Mouse (Mus musculus) liver, embryonic 16.5 days (tissue): ENCODE data around the gene Erich6b. TPM values are rescaled to one million over a fixed set of nuclear protein-coding genes. Genes with fewer than 3 reads are reported as not detected.

Experiments
- ATAC-seq: fragments of 200-750 bp; cut with Nextera tagmentation; 2 replicates; pipeline ENCODE4 v1.8.0; 2017; ENCODE audit warnings: low read depth, mild to moderate bottlenecking, moderate number of reproducible peaks, moderate library complexity
- H3K27ac ChIP-seq: fragments of 300-500 bp; sonication (generic); 2 replicates; pipeline ENCODE4 v1.5.1; 2014; ENCODE audit warnings: mild to moderate bottlenecking, low read length
- H3K27me3 ChIP-seq: fragments of 300-500 bp; sonication (generic); 2 replicates; pipeline ENCODE4 v1.6.1; 2014; ENCODE audit warnings: low read depth, low read length, mixed read lengths; ENCODE audit not compliant: control insufficient read depth, insufficient read depth
- H3K36me3 ChIP-seq: fragments of 300-500 bp; sonication (generic); 2 replicates; pipeline ENCODE4 v1.6.1; 2014; ENCODE audit warnings: mild to moderate bottlenecking; ENCODE audit not compliant: control insufficient read depth, insufficient read depth
- H3K4me1 ChIP-seq: fragments of 300-500 bp; sonication (generic); 2 replicates; pipeline ENCODE4 v1.6.1; 2014; ENCODE audit warnings: low read depth, low read length, mixed read lengths; ENCODE audit not compliant: control insufficient read depth
- H3K4me2 ChIP-seq: fragments of 300-500 bp; sonication (generic); 2 replicates; pipeline ENCODE4 v1.6.1; 2014; ENCODE audit warnings: low read depth, low read length, mixed read lengths
- H3K4me3 ChIP-seq: fragments of 300-500 bp; sonication (generic); 2 replicates; pipeline ENCODE4 v1.5.1; 2014; ENCODE audit warnings: low read depth, mild to moderate bottlenecking, low read length
- H3K9ac ChIP-seq: fragments of 300-500 bp; sonication (generic); 2 replicates; pipeline ENCODE4 v1.6.1; 2014; ENCODE audit warnings: low read depth, low read length
- H3K9me3 ChIP-seq: fragments of 300-500 bp; sonication (generic); replicated peaks from 2 replicates; pipeline ENCODE4 v1.6.1; 2016; ENCODE audit warnings: low read length; ENCODE audit not compliant: control insufficient read depth
- WGBS: fragments of 180-500 bp; shearing (Covaris S2); extraction: QIAGEN DNeasy Blood & Tissue Kit; methylation state at CpG from one replicate; pipeline ENCODE4 v1.1.7; 2014; ENCODE audit not compliant: insufficient replicate concordance; 5-methylcytosine and 5-hydroxymethylcytosine counted together
- polyA plus RNA-seq: library from polyadenylated mRNA; unstranded; fragments of >200 nt; fragmentation: Nextera tagmentation; extraction: Ambion mirVana; gene quantifications from 2 replicates; pipeline ENCODE4 v1.2.1, GENCODE M21; 2015

The Erich6b gene
- not detected in 2 replicates for polyA plus RNA-seq

DNA sequence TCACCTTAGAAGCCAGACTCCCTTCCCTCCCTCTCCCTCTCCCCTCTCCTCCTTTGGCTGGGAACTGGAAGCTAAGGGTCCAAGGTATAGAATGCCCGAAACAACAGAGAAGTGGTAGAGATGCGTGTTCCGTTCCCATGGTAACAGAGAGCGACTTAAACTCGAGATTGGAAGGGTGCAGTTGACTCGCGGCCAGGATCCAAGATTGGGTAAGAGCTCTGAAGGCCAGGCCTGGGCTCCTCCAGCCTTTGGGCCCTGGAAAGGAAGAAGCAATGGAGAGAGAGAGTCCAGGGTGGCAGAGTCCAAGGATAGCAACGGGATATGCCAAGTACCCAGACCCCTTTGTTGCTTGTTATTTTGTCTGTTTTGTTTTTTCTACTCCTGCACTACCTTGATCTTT, at the start of gene Erich6b:
Gene Erich6b (plus strand): TSS at position 180 of the 400 bp plus-strand sequence.
- Histone ChIP-seq H3K4me2 (no peak within 1 kb of the TSS), H3K36me3 (no peaks in the 10 kb centered on the region), H3K27me3 (no peaks in the 10 kb centered on the region), H3K9ac (no peak within 1 kb of the TSS), H3K9me3 (no peaks in the 10 kb centered on the region), H3K4me1 (no peaks in the 10 kb centered on the region), H3K27ac (no peak within 1 kb of the TSS), H3K4me3 (no peak within 1 kb of the TSS)
- WGBS, result 74% methylated on average over 8 of the region's 8 CpGs
- ATAC-seq, result no peak

DNA sequence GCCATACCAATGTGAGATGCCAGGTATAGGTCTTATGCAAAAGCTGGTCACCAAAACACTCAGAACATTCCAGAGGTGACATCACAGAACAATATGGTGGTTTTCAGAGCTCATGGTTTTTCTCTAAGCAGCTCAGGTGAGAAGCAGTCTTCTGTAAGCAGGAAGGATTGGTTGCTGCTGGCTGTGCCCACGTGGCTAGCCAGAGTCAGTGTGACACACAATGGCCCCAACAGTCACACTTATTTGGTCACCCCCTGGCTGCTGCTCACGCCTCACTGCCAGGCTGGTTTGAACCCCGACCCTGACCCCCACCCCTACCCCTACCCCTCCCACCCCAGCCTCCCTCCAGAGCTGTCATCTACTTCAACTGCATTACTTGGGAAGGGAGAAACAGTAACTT, 49.1 kb upstream of the Erich6b start, which contains the start of gene Spert:
Gene Spert (minus strand): TSS at position 139 of the 400 bp plus-strand sequence.
- ATAC-seq, result no peak
- Histone ChIP-seq H3K4me2 (no peak within 1 kb of the TSS), H3K27ac (no peak within 1 kb of the TSS), H3K9ac (no peak within 1 kb of the TSS), H3K27me3 (no peaks in the 10 kb centered on the region), H3K9me3 (no peaks in the 10 kb centered on the region), H3K4me3 (no peak within 1 kb of the TSS), H3K4me1 (no peaks in the 10 kb centered on the region), H3K36me3 (no peaks in the 10 kb centered on the region)
- WGBS, result 31% methylated on average over 3 of the region's 3 CpGs

DNA sequence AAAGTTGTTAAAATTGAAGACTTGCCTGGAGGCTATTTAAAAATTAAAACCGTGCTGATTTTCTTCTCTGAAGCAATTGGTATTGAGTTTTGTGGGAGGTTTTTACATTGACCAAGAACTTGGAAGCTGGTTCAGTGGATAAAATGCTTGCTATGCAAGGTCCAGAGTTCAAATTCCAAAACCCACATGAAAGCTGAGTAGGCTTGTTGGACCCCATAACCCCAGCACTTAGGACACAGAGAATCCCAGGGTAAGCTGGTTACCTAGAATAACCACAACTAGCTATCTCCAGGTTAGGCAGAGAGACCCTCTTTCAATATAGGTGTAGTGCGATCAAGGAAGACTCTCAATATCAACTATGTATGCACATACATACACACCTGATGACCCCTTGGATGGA, 32.9 kb upstream of the Erich6b start:
- H3K36me3 ChIP-seq, result no peaks in the 10 kb centered on the region
- 64% methylated on average over 2 of the region's 2 CpGs for WGBS
- H3K4me1 ChIP-seq, result no peaks in the 10 kb centered on the region
- H3K27ac ChIP-seq, result no peak overlapping the region
- H3K27me3 ChIP-seq, result no peaks in the 10 kb centered on the region
- no peak overlapping the region for H3K4me2 ChIP-seq
- no peak overlapping the region for H3K4me3 ChIP-seq
- ATAC-seq, result no peak
- H3K9ac ChIP-seq, result no peak overlapping the region
- H3K9me3 ChIP-seq, result no peaks in the 10 kb centered on the region

DNA sequence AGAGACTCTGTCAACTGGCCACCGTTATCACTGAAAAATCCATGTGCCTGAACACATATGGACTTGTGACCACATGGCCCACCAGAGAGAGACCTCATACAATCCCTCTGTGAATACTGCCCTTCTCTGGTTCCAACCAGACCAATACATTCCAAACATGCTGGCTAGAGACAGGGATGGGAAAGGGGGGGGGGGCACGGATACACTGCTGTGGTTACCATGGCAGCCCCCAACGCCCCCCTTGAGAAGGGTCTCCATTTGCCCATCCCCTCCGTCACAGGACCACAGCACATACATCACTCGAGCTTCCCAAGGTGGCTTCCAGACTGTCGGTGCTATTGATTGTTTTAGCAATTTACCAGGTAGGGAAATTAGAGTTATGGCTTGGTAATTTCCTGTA, 25.7 kb upstream of the Erich6b start:
- 59% methylated on average over 6 of the region's 6 CpGs for WGBS
- H3K27ac ChIP-seq, result no peak overlapping the region

DNA sequence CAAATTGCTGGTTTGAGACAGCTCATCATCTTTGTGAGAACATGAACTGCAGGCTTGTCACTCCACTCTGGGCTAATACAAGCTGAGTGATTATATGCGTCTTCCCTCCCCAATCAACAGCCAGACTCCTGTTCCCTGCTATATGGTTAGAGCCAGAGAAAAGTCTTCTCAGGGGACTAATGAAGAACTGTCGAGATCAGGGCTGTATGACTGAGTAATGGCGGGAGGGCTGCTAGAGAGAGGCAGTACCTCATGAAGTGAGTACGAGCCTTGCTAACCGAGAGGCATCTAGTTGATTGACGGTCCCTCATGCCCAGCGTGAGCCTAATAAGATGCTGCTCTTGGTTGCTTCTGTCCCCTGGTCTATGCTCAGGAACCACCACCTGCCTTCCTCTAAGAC, 19.1 kb upstream of the Erich6b start:
- H3K27ac ChIP-seq, result no peak overlapping the region
- no peaks in the 10 kb centered on the region for H3K9me3 ChIP-seq
- no peaks in the 10 kb centered on the region for H3K36me3 ChIP-seq
- H3K9ac ChIP-seq, result no peak overlapping the region
- H3K27me3 ChIP-seq, result no peaks in the 10 kb centered on the region
- WGBS, result 72% methylated on average over 7 of the region's 7 CpGs
- no peak overlapping the region for H3K4me3 ChIP-seq
- no peak for ATAC-seq
- H3K4me2 ChIP-seq, result no peak overlapping the region
- no peaks in the 10 kb centered on the region for H3K4me1 ChIP-seq

More for the DNA sequence above, 25.7 kb upstream of the Erich6b start:
- Histone ChIP-seq H3K9ac (no peak overlapping the region), H3K9me3 (no peaks in the 10 kb centered on the region), H3K4me1 (no peaks in the 10 kb centered on the region), H3K36me3 (no peaks in the 10 kb centered on the region), H3K4me2 (no peak overlapping the region), H3K27me3 (no peaks in the 10 kb centered on the region), H3K4me3 (no peak overlapping the region)
- no peak for ATAC-seq

DNA sequence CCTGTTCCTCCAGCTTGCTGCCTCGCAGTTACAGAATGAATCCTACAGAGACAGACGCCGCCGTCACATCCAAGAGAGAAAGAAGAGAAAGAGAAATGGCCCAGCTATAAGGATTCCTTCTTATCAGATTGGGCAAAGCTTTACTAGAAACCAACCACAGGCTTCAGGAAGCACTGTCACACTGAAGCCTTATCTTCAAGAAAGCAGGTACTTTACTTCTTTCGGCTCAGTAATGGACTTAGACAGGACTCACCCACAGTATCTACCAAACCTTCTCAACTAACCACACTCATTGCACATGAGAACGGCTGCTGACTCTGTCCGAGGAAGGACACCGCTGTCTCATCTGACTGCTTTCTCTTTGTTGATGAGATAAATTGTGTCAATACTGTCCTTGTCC, 13.2 kb upstream of the Erich6b start:
- Histone ChIP-seq H3K9ac (no peak overlapping the region), H3K9me3 (no peaks in the 10 kb centered on the region), H3K27ac (no peak overlapping the region), H3K4me1 (no peaks in the 10 kb centered on the region), H3K4me2 (no peak overlapping the region), H3K27me3 (no peaks in the 10 kb centered on the region), H3K4me3 (no peak overlapping the region), H3K36me3 (no peaks in the 10 kb centered on the region)
- no peak for ATAC-seq
- 21% methylated on average over 8 of the region's 8 CpGs for WGBS

DNA sequence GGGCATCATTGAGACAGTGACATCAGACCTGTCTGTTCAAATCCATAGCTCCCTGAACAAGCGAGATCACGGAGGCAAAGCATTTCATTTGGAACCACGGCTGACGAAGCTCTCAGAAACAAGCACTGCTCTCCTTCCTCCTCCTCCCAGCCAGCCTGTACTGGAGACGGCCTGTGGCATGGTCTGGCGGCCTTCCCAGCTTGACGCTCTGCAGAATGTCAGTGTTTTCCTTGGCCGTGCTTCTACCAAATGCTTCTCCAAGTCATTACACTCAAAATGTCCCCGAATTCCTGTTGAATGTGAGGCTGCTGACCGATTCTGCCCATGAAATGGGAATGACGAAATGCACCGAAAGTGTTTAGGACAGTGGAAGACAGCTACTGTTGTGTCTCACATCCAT, 6.7 kb upstream of the Erich6b start:
- no peak overlapping the region for H3K4me3 ChIP-seq

DNA sequence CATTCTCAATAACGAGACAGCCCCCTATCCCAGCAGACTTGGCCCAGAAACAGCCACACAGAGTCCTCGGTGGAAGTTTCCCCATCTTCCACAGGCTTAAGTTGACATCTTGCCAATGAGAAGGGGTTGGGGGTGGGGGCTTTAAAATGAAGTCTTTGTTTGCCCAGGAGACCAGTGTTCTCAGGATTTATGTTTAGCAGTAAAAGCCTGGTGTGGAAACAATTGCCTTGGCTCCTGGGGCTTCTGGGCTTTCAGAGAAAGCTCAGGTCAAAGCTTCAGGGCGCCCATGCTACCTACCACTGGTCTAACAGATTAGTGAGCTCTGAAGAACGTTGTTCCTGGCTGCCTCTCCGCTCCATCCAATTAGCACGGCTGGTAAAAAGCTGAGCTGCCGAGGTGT, 6.0 kb upstream of the Erich6b start:
- no peaks in the 10 kb centered on the region for H3K9me3 ChIP-seq
- no peaks in the 10 kb centered on the region for H3K36me3 ChIP-seq
- WGBS, result 55% methylated on average over 7 of the region's 7 CpGs
- no peak overlapping the region for H3K4me2 ChIP-seq
- H3K27me3 ChIP-seq, result no peaks in the 10 kb centered on the region
- H3K4me1 ChIP-seq, result no peaks in the 10 kb centered on the region
- H3K27ac ChIP-seq, result no peak overlapping the region
- ATAC-seq, result no peak
- no peak overlapping the region for H3K4me3 ChIP-seq
- no peak overlapping the region for H3K9ac ChIP-seq

More for the DNA sequence above, 6.7 kb upstream of the Erich6b start:
- no peak for ATAC-seq
- Histone ChIP-seq H3K4me1 (no peaks in the 10 kb centered on the region), H3K9ac (no peak overlapping the region), H3K36me3 (no peaks in the 10 kb centered on the region), H3K27me3 (no peaks in the 10 kb centered on the region), H3K4me2 (no peak overlapping the region), H3K27ac (no peak overlapping the region), H3K9me3 (no peaks in the 10 kb centered on the region)
- WGBS, result 64% methylated on average over 12 of the region's 12 CpGs

DNA sequence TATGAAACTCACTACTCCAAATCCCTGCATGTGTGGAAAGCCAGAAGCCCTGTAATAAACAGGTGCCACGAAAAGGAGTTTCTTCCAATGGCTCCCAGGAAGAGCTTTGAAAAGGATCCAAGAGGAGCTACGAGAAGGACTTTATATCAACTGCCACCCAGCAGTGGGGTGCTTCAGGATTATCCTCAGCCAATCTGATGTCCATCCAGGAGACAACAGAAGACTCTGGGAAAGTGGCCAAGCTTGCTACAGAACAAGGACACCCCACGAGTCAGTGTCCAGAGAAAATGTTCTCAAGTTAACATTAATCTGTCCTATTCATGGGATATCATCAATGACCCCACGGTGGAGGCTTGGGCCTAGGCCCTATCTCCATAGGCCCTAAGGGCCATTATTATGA, 4.4 kb upstream of the Erich6b start:
- ATAC-seq, result no peak
- H3K4me1 ChIP-seq, result no peaks in the 10 kb centered on the region
- no peak overlapping the region for H3K4me3 ChIP-seq
- no peak overlapping the region for H3K4me2 ChIP-seq
- H3K9me3 ChIP-seq, result no peaks in the 10 kb centered on the region
- no peaks in the 10 kb centered on the region for H3K27me3 ChIP-seq
- 64% methylated on average over 4 of the region's 4 CpGs for WGBS
- H3K36me3 ChIP-seq, result no peaks in the 10 kb centered on the region
- H3K9ac ChIP-seq, result no peak overlapping the region
- no peak overlapping the region for H3K27ac ChIP-seq
